Mouse (Mus musculus): ENCODE measurements around the gene Olfr672.

DNA sequence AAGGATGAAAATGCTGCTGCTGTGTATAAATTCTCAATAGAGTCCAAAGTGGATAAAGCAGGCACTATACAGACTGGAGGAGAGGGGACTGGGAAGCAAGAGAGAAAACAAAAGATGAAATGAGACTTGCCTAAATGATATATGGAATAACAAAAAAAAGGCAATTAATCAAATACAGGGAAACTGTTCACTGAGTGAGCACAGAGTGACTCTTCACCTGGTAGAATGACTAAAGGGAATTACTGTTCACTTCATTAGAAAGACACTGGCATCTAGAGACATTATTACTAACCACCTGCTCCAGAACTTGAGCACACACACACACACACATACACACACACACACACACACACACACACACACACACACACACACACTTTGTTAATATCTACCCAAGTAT is 30.6 kb upstream of the Olfr672 start, which contains the start of gene Olfr676:
- TF ChIP-seq CTCF (IDR thresholded peaks at IDR 0.05; ENCODE audit: borderline replicate concordance, insufficient read depth, low read length) (no peak), POLR2A (IDR thresholded peaks at IDR 0.05; ENCODE audit: low read depth, low read length) (no peak)

Data from embryonic fibroblast, embryonic 13.5 days (primary cell).